Mouse (Mus musculus): ENCODE results near the gene Plekha6.

- TF ChIP-seq CTCF (IDR thresholded peaks at IDR 0.05) (no peak), EP300 (IDR thresholded peaks at IDR 0.05) (no peak)
These were observed 60.7 kb downstream of the Plekha6 start for GRCm38 (mm10) chr1:133224674-133225073.

Data from lung, postnatal 0 days (tissue).